In the genomic region with DNA sequence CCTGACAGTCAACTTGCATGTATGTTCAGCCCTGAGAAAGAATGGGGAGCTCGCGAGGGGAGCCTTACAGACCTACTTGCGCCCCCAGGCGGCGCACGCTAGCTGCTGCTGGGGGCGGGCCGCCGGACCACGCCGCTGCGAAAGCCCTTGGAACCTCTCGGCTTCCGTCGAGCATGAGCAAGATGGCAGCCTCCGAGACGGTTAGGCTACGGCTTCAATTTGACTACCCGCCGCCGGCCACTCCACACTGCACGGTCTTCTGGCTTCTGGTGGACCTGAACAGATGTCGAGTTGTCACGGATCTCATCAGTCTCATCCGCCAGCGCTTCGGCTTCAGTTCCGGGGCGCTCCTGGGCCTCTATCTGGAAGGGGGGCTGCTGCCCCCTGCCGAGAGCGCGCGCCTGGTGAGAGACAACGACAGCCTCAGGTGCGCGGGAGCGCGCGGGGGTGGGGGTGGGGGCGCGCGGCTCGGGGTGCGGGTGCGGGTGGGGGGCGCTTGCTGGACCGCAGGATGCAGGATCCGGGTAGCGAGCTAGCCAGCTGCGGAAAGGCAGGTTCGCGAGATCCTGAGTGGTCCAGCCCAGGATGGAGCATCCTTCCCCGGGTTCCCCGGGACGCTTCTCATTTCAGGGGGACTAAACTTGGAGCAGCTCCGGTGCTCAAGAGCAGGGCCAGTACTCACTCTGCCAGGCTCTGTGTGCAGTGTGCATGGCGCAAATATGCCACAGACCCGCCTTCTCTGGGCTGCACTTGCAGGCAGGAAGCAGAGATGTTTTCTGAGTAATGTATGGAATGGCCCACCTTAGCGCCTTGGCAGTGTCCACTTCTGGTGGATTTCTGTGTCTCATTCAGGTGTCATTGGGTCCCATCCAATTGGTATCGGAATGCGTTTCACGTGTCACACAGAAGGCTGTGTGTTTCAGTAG, we compare ENCODE assay signal across 8 mouse cellular contexts. TPM values are rescaled to one million over a fixed set of nuclear protein-coding genes. Genes with fewer than 3 reads are reported as not detected.
DNase-seq lines count a peak whose midpoint lies in the region; ATAC-seq and TF ChIP-seq lines count a peak whose summit lies in the region.

No protein-coding gene starts in this region.

- peak; percentile 83 for ATAC-seq in Patski
- peak; percentile 89 for ATAC-seq in hindbrain, embryonic 14.5 days (ENCODE audit: low FRiP score)

- peak overlapping the region; percentile 94 for H3K27ac ChIP-seq in hindbrain, embryonic 14.5 days

- TF ChIP-seq CTCF in Patski (IDR thresholded peaks at IDR 0.05), result peak; percentile 100

- no peaks in the 10 kb centered on the region for H3K9me3 ChIP-seq in hindbrain, embryonic 14.5 days (ENCODE audit: control insufficient read depth, low read length)

- no peaks in the 10 kb centered on the region for H3K27me3 ChIP-seq in Patski
- 0 out of 2 replicates have a peak, but pooled peaks cover 3% of the 10 kb centered on the region for H3K27me3 ChIP-seq in hindbrain, embryonic 14.5 days (ENCODE audit: control insufficient read depth, insufficient read depth, low read length)

- DNase-seq in Patski (ENCODE audit: low read depth, low spot score), result peak; percentile 49
- DNase-seq in cerebellum, postnatal 14 days, result peak; percentile 96
- peak; percentile 90 to 93 for DNase-seq in frontal cortex, postnatal 14 days (ENCODE audit: low spot score in 2 of 2)
- peak; percentile 95 for DNase-seq in hindbrain, embryonic 14.5 days (ENCODE audit: low spot score)
- DNase-seq in layer of hippocampus, postnatal 36 days, result peak; percentile 94 to 95
- DNase-seq in lung, postnatal 36 days, result peak; percentile 95
- DNase-seq in retina, postnatal 1 day, result peak; percentile 97
- DNase-seq in urinary bladder, adult 18-20 months (ENCODE audit: low spot score in 2 of 2), result peak; percentile 88 to 91

- H3K4me1 ChIP-seq in hindbrain, embryonic 14.5 days (replicated peaks; ENCODE audit: control insufficient read depth, insufficient read depth, low read length), result peaks cover 5% of the 10 kb centered on the region; the same call in 1 of the 2 replicates

- H3K4me2 ChIP-seq in hindbrain, embryonic 14.5 days (replicated peaks), result peak overlapping the region; percentile 71

- peak overlapping the region; percentile 62 for H3K4me3 ChIP-seq in hindbrain, embryonic 14.5 days (replicated peaks; ENCODE audit: low read length)

- WGBS in hindbrain, embryonic 14.5 days, result under 1% methylated on average over 60 of the region's 62 CpGs

- H3K36me3 ChIP-seq in hindbrain, embryonic 14.5 days (replicated peaks; ENCODE audit: control insufficient read depth, insufficient read depth), result no peaks in the 10 kb centered on the region

- POLR2A ChIA-PET in Patski (lab: Charles Lee), result interaction anchor here (0.6 to 0.7 kb wide), 2 partner anchors 14 to 670 kb away, joined by 3 read pairs; no protein-coding TSS in a partner anchor

- in situ Hi-C loops in Patski (cut with MboI; ENCODE audit: low pct_unique_long_range_greater_than_20kb), result no loop called here

- CTCF ChIA-PET in Patski (lab: Charles Lee), result interaction anchor here (1.0 to 2.4 kb wide), 6 partner anchors 8 to 125 kb away, joined by 3 to 11 read pairs (median 4); no protein-coding TSS in a partner anchor

- peak overlapping the region; percentile 76 for H3K9ac ChIP-seq in hindbrain, embryonic 14.5 days

RNA-seq across cellular contexts. Expression of a gene that starts 4.0 kb away (rescaled TPM):
- 9.7 TPM for polyA plus RNA-seq in Patski (2021)
- polyA plus RNA-seq in hindbrain, embryonic 14.5 days (2014; fragmentation: Nextera tagmentation; extraction: Ambion mirVana), result 16.9 and 21.5 TPM in 2 replicates
- 10 to 100 TPM; 17.5 to 19.4 TPM for total RNA-seq in layer of hippocampus, postnatal 36 days (2021)

RNA-seq across cellular contexts. Expression of a gene that starts 7.3 kb away (rescaled TPM):
- polyA plus RNA-seq in Patski (2021), result 1.4 TPM
- not detected in 2 replicates for polyA plus RNA-seq in hindbrain, embryonic 14.5 days (2014; fragmentation: Nextera tagmentation; extraction: Ambion mirVana)
- total RNA-seq in layer of hippocampus, postnatal 36 days (2021), result not detected

RNA-seq across cellular contexts. Expression of a gene that starts 18.8 kb away (rescaled TPM):
- 202 TPM for polyA plus RNA-seq in Patski (2021)
- polyA plus RNA-seq in hindbrain, embryonic 14.5 days (2014; fragmentation: Nextera tagmentation; extraction: Ambion mirVana), result 28.7 and 34.7 TPM in 2 replicates
- 10 to 100 TPM; 12.9 to 13.1 TPM for total RNA-seq in layer of hippocampus, postnatal 36 days (2021)

RNA-seq across cellular contexts. Expression of a gene that starts 25.1 kb away (rescaled TPM):
- polyA plus RNA-seq in Patski (2021), result 12.9 TPM
- polyA plus RNA-seq in hindbrain, embryonic 14.5 days (2014; fragmentation: Nextera tagmentation; extraction: Ambion mirVana), result 2.1 and 4.3 TPM in 2 replicates
- total RNA-seq in layer of hippocampus, postnatal 36 days (2021), result 1 to 10 TPM; 3.4 to 4.5 TPM

Comparison
In these comparisons a context has a peak if more than half of its experiments do, and no peak if none do; other contexts are left out.
1. Peak in every context shown above with its lines: DNase-seq, ATAC-seq, H3K4me3 ChIP-seq and H3K27ac ChIP-seq.